Mouse (Mus musculus): ENCODE results near the gene Cfap69.

- TF ChIP-seq CTCF (IDR thresholded peaks at IDR 0.05; ENCODE audit: low read depth) = no peak
- TF ChIP-seq EP300 (IDR thresholded peaks at IDR 0.05; ENCODE audit: low read depth) = no peak
Measured at GRCm38 (mm10) chr5:5705019-5705418, 41.0 kb upstream of the Cfap69 start.
